ENCODE assay signal across 7 mouse cellular contexts in the genomic region with DNA sequence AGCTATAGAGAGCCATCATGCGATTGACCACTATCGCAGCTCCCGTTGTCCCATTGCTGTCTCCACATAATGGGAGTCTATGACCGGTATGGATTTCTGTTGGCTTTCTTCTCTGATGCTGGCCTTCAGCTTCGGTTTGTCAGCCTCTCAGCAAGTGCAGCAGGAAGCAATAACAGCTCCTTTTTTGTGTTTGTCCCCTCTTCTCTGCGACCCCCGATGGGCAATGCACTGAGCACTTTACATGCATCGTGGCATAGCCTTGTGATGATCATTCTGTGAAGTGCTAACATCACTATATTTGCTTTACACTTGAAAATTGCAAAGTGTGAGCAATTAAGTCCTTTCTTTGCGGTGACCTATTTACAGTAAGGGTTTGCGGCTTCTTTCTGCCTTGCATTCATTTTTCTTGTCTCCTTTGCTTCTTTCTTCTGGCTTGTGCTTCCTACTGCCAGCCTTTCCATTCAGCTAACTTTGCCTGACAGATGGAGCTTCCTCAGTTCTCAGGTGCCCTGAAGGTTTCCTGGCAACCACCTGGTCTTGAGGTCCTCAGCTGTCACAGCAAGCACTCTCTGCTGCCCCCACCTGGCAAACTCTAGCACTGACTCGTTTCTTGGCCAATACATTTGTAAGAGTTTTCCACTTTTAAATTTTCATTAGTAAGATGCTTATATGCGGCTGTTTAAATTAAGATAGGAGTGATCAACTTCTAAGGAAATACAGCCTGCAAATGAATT.
DNase-seq lines count a peak whose midpoint lies in the region; ATAC-seq and TF ChIP-seq lines count a peak whose summit lies in the region.

No protein-coding gene starts in this region.

- H3K36me3 ChIP-seq in lung, embryonic 14.5 days (ENCODE audit: insufficient read depth): no peaks in the 10 kb centered on the region

- TF ChIP-seq CTCF in lung, embryonic 14.5 days (IDR thresholded peaks at IDR 0.05; ENCODE audit: low read depth): peak; percentile 84

- 68% methylated on average over 12 of the region's 12 CpGs for WGBS in lung, embryonic 14.5 days

- ATAC-seq in CD4-positive, CD25-positive, alpha-beta regulatory T cell, adult 4 months: peak; percentile 37
- ATAC-seq in lung, embryonic 14.5 days (ENCODE audit: insufficient read depth): no peak

- DNase-seq in MN1 (ENCODE audit: low spot score): peak; percentile 46
- DNase-seq in cerebellum, adult 8-10 months: peak; percentile 95
- peak; percentile 44 to 73 for DNase-seq in frontal cortex, postnatal 14 days (ENCODE audit: low spot score in 2 of 2)
- peak; percentile 62 to 87 for DNase-seq in kidney, postnatal 36 days
- DNase-seq in lung, embryonic 14.5 days: peak; percentile 83
- peak; percentile 18 to 71 for DNase-seq in spleen, postnatal 10 days (ENCODE audit: low spot score in 2 of 2)

- no peak overlapping the region for H3K4me3 ChIP-seq in lung, embryonic 14.5 days (ENCODE audit: low read depth, low read length)

- no peak overlapping the region for H3K27ac ChIP-seq in lung, embryonic 14.5 days (ENCODE audit: low read depth)

- no peaks in the 10 kb centered on the region for H3K4me1 ChIP-seq in lung, embryonic 14.5 days (ENCODE audit: insufficient read depth)

- no peak overlapping the region for H3K4me2 ChIP-seq in lung, embryonic 14.5 days

- H3K27me3 ChIP-seq in lung, embryonic 14.5 days (ENCODE audit: insufficient read depth, low read length): no peaks in the 10 kb centered on the region

- no peak overlapping the region for H3K9ac ChIP-seq in lung, embryonic 14.5 days

- no peaks in the 10 kb centered on the region for H3K9me3 ChIP-seq in lung, embryonic 14.5 days (ENCODE audit: low read depth, low read length)

Comparison
In these comparisons a context has a peak if more than half of its experiments do, and no peak if none do; other contexts are left out.
1. DNase-seq: peak in every context shown above with its lines; median percentile 95 in cerebellum, adult 8-10 months; 83 in lung, embryonic 14.5 days; 74 in kidney, postnatal 36 days; 58 in frontal cortex, postnatal 14 days; 46 in MN1; 44 in spleen, postnatal 10 days.